Mouse (Mus musculus) heart, embryonic 13.5 days (tissue): ENCODE results near the gene Ccdc85c. TPM values are rescaled to one million over a fixed set of nuclear protein-coding genes. Genes with fewer than 3 reads are reported as not detected.

ENCODE experiments used
- ATAC-seq: fragments of 200-750 bp; cut with Nextera tagmentation; 2 replicates; pipeline ENCODE4 v1.8.0; 2017; ENCODE audit warnings: moderate TSS enrichment; ENCODE audit not compliant: insufficient number of reproducible peaks, low FRiP score, low TSS enrichment; ENCODE audit errors: extremely low read depth
- H3K27ac ChIP-seq: fragments of 300-500 bp; sonication (generic); replicated peaks from 2 replicates; pipeline ENCODE4 v1.5.1; 2015; ENCODE audit warnings: moderate library complexity, mild to moderate bottlenecking, inconsistent platforms
- H3K27me3 ChIP-seq: fragments of 300-500 bp; sonication (generic); replicated peaks from 2 replicates; pipeline ENCODE4 v1.6.1; 2015; ENCODE audit warnings: mild to moderate bottlenecking, inconsistent platforms
- H3K36me3 ChIP-seq: fragments of 300-500 bp; sonication (generic); 2 replicates; pipeline ENCODE4 v1.6.1; 2015; ENCODE audit warnings: mild to moderate bottlenecking, inconsistent platforms
- H3K4me1 ChIP-seq: fragments of 300-500 bp; sonication (generic); 2 replicates; pipeline ENCODE4 v1.6.1; 2015; ENCODE audit warnings: inconsistent platforms
- H3K4me2 ChIP-seq: fragments of 300-500 bp; sonication (generic); 2 replicates; pipeline ENCODE4 v1.6.1; 2015; ENCODE audit warnings: inconsistent platforms, mild to moderate bottlenecking, moderate library complexity
- H3K4me3 ChIP-seq: fragments of 300-500 bp; sonication (generic); 2 replicates; pipeline ENCODE4 v1.5.1; 2015; ENCODE audit warnings: moderate library complexity, mild to moderate bottlenecking, inconsistent platforms
- H3K9ac ChIP-seq: fragments of 300-500 bp; sonication (generic); 2 replicates; pipeline ENCODE4 v1.6.1; 2015; ENCODE audit warnings: inconsistent platforms, mild to moderate bottlenecking, moderate library complexity
- H3K9me3 ChIP-seq: fragments of 300-500 bp; sonication (generic); 2 replicates; pipeline ENCODE4 v1.6.1; 2016; ENCODE audit warnings: inconsistent platforms
- WGBS: fragments of 180-500 bp; shearing (Covaris S2); methylation state at CpG from one replicate; pipeline ENCODE4 v1.1.7; 2015; ENCODE audit warnings: mixed read lengths; 5-methylcytosine and 5-hydroxymethylcytosine counted together
- polyA plus RNA-seq: library from polyadenylated mRNA; unstranded; fragments of >200 nt; fragmentation: Nextera tagmentation; extraction: Ambion mirVana; gene quantifications from 2 replicates; pipeline ENCODE4 v1.2.1, GENCODE M21; 2015

The Ccdc85c gene
- polyA plus RNA-seq, 1 experiment from 2014 or later, result 4.9 TPM

DNA sequence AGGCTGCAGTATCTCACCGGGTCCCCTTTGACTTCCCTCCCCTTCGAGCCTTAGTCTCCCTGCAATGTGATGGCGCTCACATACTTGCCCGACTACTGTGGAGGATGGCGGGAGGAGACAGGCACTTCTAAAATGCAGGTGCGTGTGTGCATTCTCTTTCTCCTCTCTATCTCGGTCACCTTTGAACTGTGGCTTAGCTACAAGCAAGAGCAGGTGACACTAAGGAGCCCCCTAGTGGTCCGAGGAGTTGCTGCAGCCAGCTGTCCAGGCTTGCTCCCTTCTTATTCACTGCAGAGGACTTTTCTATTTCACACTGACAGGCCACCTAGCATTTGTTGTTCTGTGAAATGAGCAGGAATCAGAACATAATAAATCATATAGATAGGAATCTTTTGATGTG is 17.7 kb upstream of the Ccdc85c start:
- Histone ChIP-seq H3K4me1 (peaks cover 9% of the 10 kb centered on the region), H3K4me3 (no peak overlapping the region), H3K36me3 (no peaks in the 10 kb centered on the region), H3K27me3 (peaks cover 4% of the 10 kb centered on the region; the same call in 1 of the 2 replicates), H3K27ac (no peak overlapping the region), H3K4me2 (peak overlapping the region; percentile 56), H3K9me3 (no peaks in the 10 kb centered on the region), H3K9ac (peak overlapping the region; percentile 16; the same call in 1 of the 2 replicates)
- ATAC-seq, result no peak
- 5% methylated on average over 8 of the region's 8 CpGs for WGBS

DNA sequence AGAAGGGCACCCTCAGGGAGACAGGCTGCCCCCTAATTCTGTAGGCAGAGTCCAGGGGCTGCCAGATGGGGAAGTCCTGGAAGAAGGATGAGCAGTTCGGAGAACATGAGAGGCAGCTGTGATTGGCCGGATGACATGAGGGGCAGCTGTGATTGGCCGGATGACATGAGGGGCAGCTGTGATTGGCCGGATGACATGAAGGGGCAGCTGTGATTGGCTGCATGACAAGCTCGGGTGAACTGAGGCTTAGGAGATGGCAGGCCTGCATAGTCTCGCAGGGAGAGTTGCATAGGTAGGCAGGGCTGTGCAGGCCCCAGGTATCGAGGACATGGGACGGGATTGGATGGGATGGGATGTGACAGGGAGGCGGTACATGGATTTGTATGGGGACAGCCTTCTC is 17.2 kb upstream of the Ccdc85c start:
- H3K4me2 ChIP-seq, result peak overlapping the region; percentile 56

DNA sequence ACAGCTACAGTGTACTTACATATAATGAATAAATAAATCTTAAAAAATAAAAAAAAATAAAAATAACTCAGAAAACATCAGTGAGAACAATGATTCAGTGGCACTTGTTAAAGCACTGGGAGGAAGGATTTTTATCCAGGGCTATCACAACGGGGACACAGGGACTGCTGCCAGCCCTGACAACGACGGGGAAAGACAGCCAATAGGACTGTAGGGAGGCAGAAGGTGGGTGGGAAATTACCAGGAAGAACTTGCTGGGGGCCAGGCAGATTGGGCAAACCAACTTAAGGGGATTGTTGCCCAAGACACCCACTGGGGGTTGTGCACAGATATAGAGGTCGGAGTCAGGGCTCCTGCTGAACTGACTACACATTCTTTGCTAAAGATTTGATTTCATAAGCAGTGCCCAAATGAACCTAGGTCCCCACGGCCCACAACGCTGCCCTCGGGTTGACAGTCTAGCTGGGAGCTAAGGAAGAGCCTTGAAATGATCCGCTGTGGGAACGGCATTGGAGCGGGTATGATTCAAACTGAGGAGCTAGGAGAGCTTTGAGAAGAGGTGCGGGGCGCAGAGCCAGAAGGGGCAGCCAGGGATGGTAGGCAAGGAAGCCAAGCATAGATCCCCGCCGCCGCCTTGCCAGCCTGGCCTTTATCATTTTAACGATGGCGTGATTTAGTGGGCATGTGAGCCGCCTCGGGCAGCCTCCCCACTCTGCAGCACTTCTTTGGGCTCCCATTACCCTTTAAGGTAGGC is 13.1 kb upstream of the Ccdc85c start:
- Histone ChIP-seq H3K4me1 (peaks cover 23% of the 10 kb centered on the region), H3K27ac (no peak overlapping the region), H3K4me3 (no peak overlapping the region), H3K27me3 (peaks cover 14% of the 10 kb centered on the region; the same call in 1 of the 2 replicates), H3K36me3 (no peaks in the 10 kb centered on the region), H3K9me3 (no peaks in the 10 kb centered on the region), H3K9ac (no peak overlapping the region), H3K4me2 (no peak overlapping the region)
- 72% methylated on average over 19 of the region's 19 CpGs for WGBS
- no peak for ATAC-seq

More for the DNA sequence above, 17.2 kb upstream of the Ccdc85c start:
- peaks cover 9% of the 10 kb centered on the region for H3K4me1 ChIP-seq
- WGBS, result 15% methylated on average over 9 of the region's 9 CpGs
- ATAC-seq, result peak; percentile 37; the same call in 1 of the 2 replicates
- no peak overlapping the region for H3K27ac ChIP-seq
- no peak overlapping the region for H3K9ac ChIP-seq
- H3K27me3 ChIP-seq, result peaks cover 4% of the 10 kb centered on the region; the same call in 1 of the 2 replicates
- H3K36me3 ChIP-seq, result no peaks in the 10 kb centered on the region
- H3K4me3 ChIP-seq, result no peak overlapping the region
- no peaks in the 10 kb centered on the region for H3K9me3 ChIP-seq

DNA sequence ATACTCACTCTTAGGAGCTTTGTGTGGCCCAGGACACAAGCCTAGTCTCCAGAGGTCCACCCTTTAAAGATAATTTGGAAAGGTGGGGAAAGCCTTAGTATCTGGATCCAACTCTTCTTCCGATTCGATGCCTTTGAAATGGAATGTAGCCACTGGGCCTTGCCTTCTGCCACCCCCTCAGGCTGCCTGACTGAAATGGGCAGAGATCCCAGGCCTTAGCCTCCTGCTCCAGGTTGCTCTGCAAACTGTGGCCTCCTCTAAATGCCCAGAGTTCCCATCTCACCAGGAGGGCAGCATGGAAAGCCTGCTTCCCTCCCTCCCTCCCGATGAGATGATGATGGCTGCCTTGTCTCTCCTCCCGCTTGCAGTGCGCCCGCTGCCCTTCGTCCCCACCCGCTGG is 11.8 kb upstream of the Ccdc85c start:
- Histone ChIP-seq H3K9ac (no peak overlapping the region), H3K27me3 (peaks cover 20% of the 10 kb centered on the region; the same call in 1 of the 2 replicates), H3K4me3 (no peak overlapping the region), H3K36me3 (no peaks in the 10 kb centered on the region), H3K9me3 (no peaks in the 10 kb centered on the region), H3K4me1 (peaks cover 14% of the 10 kb centered on the region), H3K27ac (no peak overlapping the region), H3K4me2 (no peak overlapping the region)
- 89% methylated on average over 8 of the region's 8 CpGs for WGBS
- ATAC-seq, result no peak

DNA sequence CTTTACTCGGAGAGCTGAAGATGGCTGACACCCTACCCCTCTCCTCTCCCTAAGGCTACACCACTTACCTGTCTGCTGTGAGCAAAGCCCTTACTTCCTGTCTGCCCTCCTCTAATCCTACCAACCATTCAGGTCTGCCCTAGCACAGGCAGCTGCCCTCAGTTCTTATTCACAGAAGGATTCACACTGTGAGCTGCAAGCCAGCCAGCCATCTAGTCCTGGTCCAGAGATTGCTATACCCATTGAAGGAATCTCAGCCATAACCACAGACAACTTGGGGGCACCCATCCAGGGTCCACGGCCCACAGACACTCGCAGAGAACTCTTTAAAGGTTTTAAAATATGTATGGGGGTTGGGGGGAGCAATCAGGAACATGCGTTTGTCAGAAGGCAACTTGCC is 11.2 kb upstream of the Ccdc85c start:
- Histone ChIP-seq H3K4me1 (peaks cover 14% of the 10 kb centered on the region), H3K9ac (no peak overlapping the region), H3K27ac (no peak overlapping the region), H3K9me3 (no peaks in the 10 kb centered on the region), H3K27me3 (peaks cover 20% of the 10 kb centered on the region; the same call in 1 of the 2 replicates), H3K36me3 (no peaks in the 10 kb centered on the region), H3K4me3 (no peak overlapping the region), H3K4me2 (no peak overlapping the region)
- WGBS, result 77% methylated on average over 4 of the region's 4 CpGs
- no peak for ATAC-seq

DNA sequence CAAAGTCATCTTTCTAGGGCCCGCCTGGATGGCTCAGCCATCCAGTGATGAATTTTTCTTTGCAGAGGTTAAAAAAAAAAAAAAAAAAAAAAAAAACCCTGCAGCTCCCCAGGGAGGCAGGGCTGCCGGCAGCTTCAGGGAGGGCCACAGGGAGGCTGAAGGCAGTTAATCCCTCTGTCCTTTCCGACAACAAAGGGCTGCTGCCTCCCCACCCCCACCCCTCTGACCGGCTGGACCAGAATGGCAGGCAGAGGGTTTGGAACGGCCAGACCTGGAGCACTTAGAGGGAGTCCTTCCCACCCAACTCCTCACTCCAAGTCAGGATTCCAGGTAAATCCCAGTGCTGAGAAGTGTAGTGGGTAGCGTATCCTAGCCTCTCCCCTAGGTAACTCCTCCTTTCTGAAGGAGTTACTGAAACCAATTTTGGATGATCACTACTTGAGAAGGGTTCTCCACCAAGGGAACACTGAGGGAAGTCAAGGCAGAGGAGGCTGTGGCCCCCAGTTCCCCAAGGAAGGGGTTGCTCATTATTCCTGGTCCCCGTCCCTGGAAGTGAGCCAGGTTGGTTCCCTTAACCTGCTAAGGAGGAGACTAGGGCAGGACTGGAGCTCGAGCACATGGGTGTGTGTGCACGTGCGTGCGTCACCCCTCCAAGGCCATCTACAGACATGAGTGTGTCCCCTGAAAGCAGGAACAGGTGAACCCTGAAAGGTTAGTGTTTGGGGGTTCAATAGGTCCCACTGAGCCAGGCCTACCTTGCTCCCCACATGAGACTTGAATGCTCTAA is 10.2 kb upstream of the Ccdc85c start:
- Histone ChIP-seq H3K4me3 (no peak overlapping the region), H3K4me2 (peak overlapping the region; percentile 24), H3K36me3 (no peaks in the 10 kb centered on the region), H3K27me3 (peaks cover 16% of the 10 kb centered on the region; the same call in 1 of the 2 replicates), H3K27ac (no peak overlapping the region), H3K4me1 (peaks cover 14% of the 10 kb centered on the region), H3K9ac (peak overlapping the region; percentile 35; the same call in 1 of the 2 replicates), H3K9me3 (no peaks in the 10 kb centered on the region)
- no peak for ATAC-seq
- WGBS, result 42% methylated on average over 11 of the region's 11 CpGs

DNA sequence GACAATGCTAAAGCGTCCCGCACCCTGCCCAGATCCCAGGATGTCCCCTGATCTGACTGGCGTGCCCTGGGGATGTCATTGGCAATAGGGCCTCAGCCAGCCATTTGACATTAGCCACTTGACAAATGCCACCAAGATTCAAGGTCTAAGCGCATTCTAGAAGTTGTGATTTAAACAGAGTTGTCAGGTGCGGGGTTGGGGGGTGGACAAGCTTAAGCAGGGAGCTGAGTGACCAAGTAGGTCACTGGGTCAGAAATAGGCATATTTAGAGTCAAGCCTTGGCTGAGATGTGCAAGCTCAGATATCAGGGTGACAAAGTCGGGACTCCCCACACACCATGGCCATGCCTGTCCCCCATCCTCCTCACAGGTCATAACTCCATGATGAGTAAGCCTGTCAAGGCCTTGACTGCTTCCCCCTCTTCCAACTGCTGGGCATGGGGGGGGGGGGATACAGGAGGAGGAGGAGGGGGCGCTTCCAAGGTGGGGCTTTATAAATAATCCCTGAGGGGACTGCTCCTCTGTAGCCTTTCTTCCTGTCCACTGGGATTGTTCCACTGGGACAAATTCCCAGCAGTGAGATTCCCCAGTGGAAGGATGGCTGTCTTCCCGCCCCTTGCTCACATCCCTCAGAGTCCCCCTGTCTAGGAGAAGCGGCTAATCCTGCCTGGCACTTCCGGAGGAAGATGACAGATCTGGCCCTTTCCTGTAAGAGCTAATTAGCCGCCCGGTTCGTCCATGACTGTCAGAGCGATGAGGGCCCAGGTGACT is 9.4 kb upstream of the Ccdc85c start:
- H3K27ac ChIP-seq, result no peak overlapping the region
- peaks cover 16% of the 10 kb centered on the region; the same call in 1 of the 2 replicates for H3K27me3 ChIP-seq
- H3K9me3 ChIP-seq, result no peaks in the 10 kb centered on the region
- H3K4me2 ChIP-seq, result peak overlapping the region; percentile 24
- no peak overlapping the region for H3K4me3 ChIP-seq
- peak overlapping the region; percentile 35; the same call in 1 of the 2 replicates for H3K9ac ChIP-seq
- H3K4me1 ChIP-seq, result peaks cover 14% of the 10 kb centered on the region
- H3K36me3 ChIP-seq, result no peaks in the 10 kb centered on the region
- ATAC-seq, result no peak
- 44% methylated on average over 14 of the region's 14 CpGs for WGBS

DNA sequence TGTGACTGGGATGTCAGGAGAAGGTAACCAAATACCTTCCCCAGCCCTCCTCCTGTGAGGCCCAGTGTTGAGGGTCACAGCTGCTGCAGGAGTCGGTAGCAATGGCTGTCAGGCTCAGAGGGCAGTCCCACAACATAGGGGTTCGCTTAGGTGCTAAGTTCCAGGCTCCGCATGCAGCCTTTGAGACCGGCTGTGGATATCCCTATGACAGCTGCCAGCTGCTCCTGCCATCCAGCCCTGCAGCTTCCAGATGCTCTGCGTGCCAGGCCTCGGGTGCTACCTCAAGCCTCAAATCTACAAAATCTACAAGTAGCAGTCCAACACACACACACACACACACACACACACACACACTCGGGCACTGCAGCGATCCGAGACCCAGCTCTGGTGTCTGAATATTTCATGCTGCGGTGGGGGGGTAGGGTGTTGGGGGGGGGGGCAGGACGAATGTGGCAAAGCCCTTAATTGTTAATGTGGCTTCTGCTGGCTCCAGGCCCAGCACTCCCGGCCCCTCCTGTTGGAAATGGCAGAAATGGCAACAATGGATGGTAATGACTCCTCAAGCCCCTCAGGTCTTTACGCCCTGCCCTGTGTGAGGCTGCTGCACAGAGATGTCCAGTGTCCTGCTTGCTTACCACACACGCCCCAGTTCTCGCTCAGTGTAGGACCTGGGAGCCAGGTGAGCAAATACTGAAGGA is 3.1 kb upstream of the Ccdc85c start:
- no peak overlapping the region for H3K4me2 ChIP-seq
- 50% methylated on average over 15 of the region's 15 CpGs for WGBS
- H3K4me3 ChIP-seq, result no peak overlapping the region
- no peak for ATAC-seq
- peaks cover 37% of the 10 kb centered on the region for H3K27me3 ChIP-seq
- H3K36me3 ChIP-seq, result no peaks in the 10 kb centered on the region
- H3K9me3 ChIP-seq, result no peaks in the 10 kb centered on the region
- no peak overlapping the region for H3K9ac ChIP-seq
- peaks cover 38% of the 10 kb centered on the region for H3K4me1 ChIP-seq
- H3K27ac ChIP-seq, result no peak overlapping the region

DNA sequence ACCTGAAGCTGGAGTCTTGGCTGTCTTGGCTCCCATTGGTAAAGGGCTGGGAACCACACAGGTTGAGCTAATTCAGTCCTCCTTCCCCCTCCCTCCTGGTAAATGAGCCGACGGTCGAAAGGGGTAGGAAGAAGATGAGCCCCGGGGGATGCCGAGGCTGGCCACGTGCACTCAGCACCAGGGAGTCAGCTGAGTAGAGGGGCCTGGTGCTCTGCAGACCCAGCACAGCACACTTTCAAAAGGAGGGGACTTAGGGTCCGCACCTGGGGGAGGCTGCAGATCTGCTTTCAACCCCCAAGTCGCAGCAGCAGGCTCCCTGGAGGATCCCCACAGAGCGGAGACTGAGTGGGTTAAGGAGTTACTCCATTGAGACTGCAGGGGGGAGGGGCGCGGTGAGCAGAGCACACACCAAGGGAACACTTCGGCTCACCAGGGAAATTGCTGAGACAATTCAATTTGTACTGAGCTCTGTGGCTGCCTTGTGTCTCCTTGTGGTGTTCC is 2.2 kb upstream of the Ccdc85c start:
- Histone ChIP-seq H3K4me1 (peaks cover 48% of the 10 kb centered on the region), H3K27me3 (peaks cover 30% of the 10 kb centered on the region), H3K36me3 (no peaks in the 10 kb centered on the region), H3K27ac (no peak overlapping the region), H3K9ac (peak overlapping the region; percentile 47; the same call in 1 of the 2 replicates), H3K9me3 (no peaks in the 10 kb centered on the region), H3K4me3 (peak overlapping the region; percentile 81), H3K4me2 (peak overlapping the region; percentile 96)
- no peak for ATAC-seq
- WGBS, result 4% methylated on average over 12 of the region's 12 CpGs
